Mouse (Mus musculus) ES-E14 (cell line): ENCODE data around the gene Gstm2. TPM values are rescaled to one million over a fixed set of nuclear protein-coding genes. Genes with fewer than 3 reads are reported as not detected.

Source experiments
- DNase-seq: peaks from one replicate; pipeline ENCODE4 v3.0.0-alpha.2; 2013; ENCODE audit warnings: low read depth, low spot score
- H3K27ac ChIP-seq: 2 replicates; pipeline ENCODE4 v1.5.1; 2012; ENCODE audit warnings: low read depth, mild to moderate bottlenecking, low read length, moderate library complexity, mixed read lengths; ENCODE audit not compliant: poor library complexity, insufficient read depth, severe bottlenecking
- H3K36me3 ChIP-seq: 2 replicates; pipeline ENCODE4 v1.6.1; 2012; ENCODE audit warnings: mild to moderate bottlenecking, low read length, moderate library complexity, mixed read lengths; ENCODE audit not compliant: control insufficient read depth, poor library complexity, insufficient read depth, severe bottlenecking
- H3K4me1 ChIP-seq, 2 experiments: fragments of 150-350 bp in 1 of 2; sonication (generic) in 1 of 2; 2 replicates each; pipeline ENCODE4 v1.6.1; 2012; ENCODE audit warnings: low read length in 2 of 2, mild to moderate bottlenecking in 1 of 2, mixed read lengths in 1 of 2; ENCODE audit not compliant: control insufficient read depth in 2 of 2, insufficient read depth in 2 of 2, poor library complexity in 1 of 2
- H3K4me3 ChIP-seq, 2 experiments: fragments of 150-350 bp in 1 of 2; sonication (generic) in 1 of 2; 2 replicates each; pipeline ENCODE4 v1.5.1; 2012; ENCODE audit warnings: low read length in 2 of 2, low read depth in 1 of 2, mild to moderate bottlenecking in 1 of 2, mixed read lengths in 1 of 2; ENCODE audit not compliant: insufficient read depth in 1 of 2, poor library complexity in 1 of 2, severe bottlenecking in 1 of 2
- H3K9ac ChIP-seq: 2 replicates; pipeline ENCODE4 v1.6.1; 2012; ENCODE audit warnings: low read depth, mild to moderate bottlenecking, low read length, mixed read lengths; ENCODE audit not compliant: poor library complexity, insufficient read depth, severe bottlenecking
- H3K9me3 ChIP-seq: fragments of 150-350 bp; sonication (generic); 2 replicates; pipeline ENCODE4 v1.6.1; 2012; ENCODE audit warnings: low read depth, mild to moderate bottlenecking, low read length; ENCODE audit not compliant: control insufficient read depth, insufficient read depth
- CHD2 ChIP-seq: IDR thresholded peaks from 2 replicates; pipeline ENCODE4 v1.6.1; 2014; ENCODE audit warnings: mild to moderate bottlenecking, low read depth, low read length, inconsistent platforms
- HCFC1 ChIP-seq: IDR thresholded peaks from 2 replicates; pipeline ENCODE4 v1.6.1; 2012; ENCODE audit warnings: low read length, inconsistent platforms, borderline replicate concordance; ENCODE audit not compliant: insufficient read depth
- MAFK ChIP-seq: IDR thresholded peaks from 2 replicates; pipeline ENCODE4 v1.6.1; 2014; ENCODE audit warnings: mild to moderate bottlenecking, low read depth, low read length, inconsistent platforms; ENCODE audit not compliant: insufficient read depth
- ZC3H11A ChIP-seq: IDR thresholded peaks from 2 replicates; pipeline ENCODE4 v1.6.1; 2012; ENCODE audit warnings: low read depth, mild to moderate bottlenecking, inconsistent platforms, low read length, borderline replicate concordance
- ZNF384 ChIP-seq: IDR thresholded peaks from 2 replicates; pipeline ENCODE4 v1.6.1; 2012; ENCODE audit warnings: low read depth, low read length, inconsistent platforms
- in situ Hi-C, 2 experiments: fragments of 600-800 bp; cut with MboI; formaldehyde crosslinking; loops; one replicate each; pipeline ENCODE4 v1.15.1; 2025; ENCODE audit warnings: low sequenced_read_pairs in 2 of 2, inconsistent platforms in 1 of 2; ENCODE audit not compliant: unreplicated experiment in 2 of 2
- total RNA-seq: library from RNA; depleted of rRNA; stranded (reverse); fragments of 300-350 nt; gene quantifications from 2 replicates; pipeline ENCODE4 v1.2.3, GENCODE M21; 2012; rRNA removed

The Gstm2 gene
- total RNA-seq = 9.1 and 11.6 TPM in 2 replicates

DNA sequence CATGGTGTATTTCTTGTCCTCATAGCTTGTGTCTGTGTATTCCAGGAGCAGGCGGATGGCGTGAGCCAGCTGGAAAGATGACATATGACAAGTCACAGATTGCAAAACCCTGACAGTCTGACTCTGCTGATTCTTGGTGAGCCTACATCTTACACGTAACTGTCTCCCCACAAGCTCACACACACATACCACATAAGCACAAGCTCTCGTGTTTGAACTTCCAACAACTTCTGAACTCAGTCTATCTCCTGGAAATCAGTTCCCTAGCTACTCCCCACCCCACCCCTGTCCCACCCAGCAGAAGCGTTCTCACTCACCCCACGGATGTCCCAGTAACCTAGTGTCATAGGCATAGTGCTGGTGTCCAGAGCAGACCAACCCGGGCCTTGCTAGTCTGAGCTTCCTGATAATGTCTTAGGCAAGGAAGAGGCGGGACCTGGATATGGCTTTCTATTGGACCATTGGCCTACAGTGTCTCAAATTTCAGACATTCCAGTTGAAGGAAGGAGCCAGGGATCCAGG, at the start of gene Gstm2:
Gene Gstm2 (minus strand): TSS at position 413 of the 522 bp plus-strand sequence.
- in situ Hi-C loops = no loop called here
- 0 out of 2 replicates have a peak within 1 kb of the TSS, but pooled peaks have one; percentile 15 for H3K27ac ChIP-seq
- peaks cover 0 to 9% of the 10 kb centered on the region in 2 experiments; a peak in 1 of 4 replicates for H3K4me1 ChIP-seq
- H3K36me3 ChIP-seq = peaks cover 2% of the 10 kb centered on the region; the same call in 1 of the 2 replicates
- TF ChIP-seq ZC3H11A = no peak
- peak within 1 kb of the TSS in 1 of 2 experiments; percentile 45; a peak in 2 of 4 replicates for H3K4me3 ChIP-seq
- H3K9me3 ChIP-seq = no peaks in the 10 kb centered on the region
- no peak for DNase-seq
- H3K9ac ChIP-seq = peak within 1 kb of the TSS; percentile 47; the same call in 1 of the 2 replicates

DNA sequence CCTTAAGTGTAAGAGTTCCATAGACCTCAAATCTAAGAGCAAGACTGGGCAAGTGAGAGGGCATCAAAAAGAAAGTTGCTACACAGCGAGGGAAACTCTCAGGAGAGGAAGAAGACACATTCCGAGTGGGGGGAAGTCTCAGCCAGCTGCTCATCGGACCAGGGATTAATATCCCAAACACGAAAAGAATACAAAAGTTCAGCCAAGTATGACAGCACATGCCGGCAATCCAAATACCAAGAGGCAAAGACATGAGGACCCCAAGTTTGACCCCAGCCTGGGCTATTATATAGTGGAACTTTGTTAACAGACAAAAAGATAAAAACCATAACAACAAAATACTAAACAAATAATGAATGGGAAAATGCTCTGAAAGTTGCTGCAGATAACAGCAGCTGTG, 46.9 kb upstream of the Gstm2 start:
- DNase-seq = no peak
- Histone ChIP-seq H3K27ac (no peak overlapping the region), H3K4me1 (no peaks in the 10 kb centered on the region), H3K4me3 (no peak overlapping the region), H3K9ac (no peak overlapping the region), H3K36me3 (no peaks in the 10 kb centered on the region), H3K9me3 (no peaks in the 10 kb centered on the region)
- no peak for TF ChIP-seq ZNF384
- TF ChIP-seq HCFC1 = no peak
- TF ChIP-seq ZC3H11A = no peak
- TF ChIP-seq MAFK = no peak
- TF ChIP-seq CHD2 = no peak
- in situ Hi-C loops = no loop called here

DNA sequence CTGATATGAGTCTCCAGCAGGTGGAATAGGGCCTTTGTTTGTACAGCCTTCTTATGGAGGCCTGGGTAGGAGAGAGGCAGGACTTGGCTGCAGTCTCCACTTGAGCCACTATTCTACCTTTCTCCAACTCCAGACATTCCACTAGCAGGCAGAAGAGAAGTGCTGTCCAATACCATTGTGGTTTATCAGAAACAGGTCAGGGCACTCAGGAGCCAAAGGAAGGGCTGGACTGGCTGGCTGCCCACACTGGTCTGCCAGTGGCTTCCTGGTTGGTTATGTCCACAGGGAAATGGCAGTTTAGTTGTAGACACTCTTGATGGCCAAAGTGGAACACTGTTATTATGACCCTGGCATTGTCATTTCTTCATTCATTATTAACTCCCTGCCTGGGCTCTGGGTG, 45.9 kb upstream of the Gstm2 start:
- no peaks in the 10 kb centered on the region for H3K4me1 ChIP-seq
- no peak overlapping the region for H3K4me3 ChIP-seq
- no peak overlapping the region for H3K9ac ChIP-seq
- H3K27ac ChIP-seq = no peak overlapping the region
- in situ Hi-C loops = no loop called here
- DNase-seq = no peak
- TF ChIP-seq CHD2 (no peak), ZNF384 (no peak), HCFC1 (no peak), MAFK (no peak), ZC3H11A (no peak)
- no peaks in the 10 kb centered on the region for H3K9me3 ChIP-seq
- H3K36me3 ChIP-seq = no peaks in the 10 kb centered on the region

DNA sequence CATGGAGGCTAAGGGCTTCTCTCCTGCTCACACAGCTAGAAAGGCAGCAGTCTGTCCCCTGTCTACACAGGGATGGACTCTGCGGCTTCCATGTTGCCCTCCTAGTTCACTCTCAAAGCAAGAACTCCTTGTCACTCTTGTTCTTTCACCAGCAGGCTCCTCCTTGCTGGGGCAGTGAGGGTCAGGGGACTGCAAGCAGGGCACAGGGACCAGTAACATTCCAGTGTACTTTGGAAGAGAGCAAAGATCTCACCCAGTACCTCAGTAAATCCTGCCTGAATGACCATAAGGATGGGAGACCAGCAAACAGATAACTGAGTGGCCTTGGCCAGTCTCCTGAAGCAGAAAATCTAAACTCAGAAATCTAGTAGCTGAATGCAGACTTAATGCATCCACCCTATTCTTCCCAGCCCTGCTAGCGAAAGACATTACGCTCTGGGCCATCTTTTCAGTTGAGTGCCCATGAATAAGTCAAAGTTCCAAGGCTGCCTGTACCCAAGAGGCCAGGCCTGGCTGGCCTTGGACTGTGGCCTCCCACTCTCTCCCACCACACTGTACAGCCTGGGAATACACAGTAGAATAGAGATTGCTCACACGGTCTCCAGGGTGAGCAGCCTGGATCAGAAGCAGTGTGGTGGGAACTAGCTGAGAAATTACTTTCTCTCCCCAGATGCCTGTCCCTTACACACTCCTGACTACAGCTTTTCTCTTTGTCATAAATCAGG, 42.5 kb upstream of the Gstm2 start:
- DNase-seq = no peak
- H3K9me3 ChIP-seq = no peaks in the 10 kb centered on the region

More for the DNA sequence above, 42.5 kb upstream of the Gstm2 start:
- TF ChIP-seq ZNF384 (no peak), ZC3H11A (no peak), MAFK (no peak), HCFC1 (no peak), CHD2 (no peak)
- Histone ChIP-seq H3K4me3 (no peak overlapping the region), H3K9ac (no peak overlapping the region), H3K27ac (no peak overlapping the region), H3K36me3 (no peaks in the 10 kb centered on the region), H3K4me1 (no peaks in the 10 kb centered on the region)
- in situ Hi-C loops = no loop called here
